Mouse (Mus musculus): ENCODE measurements around the gene E130308A19Rik. TPM values are rescaled to one million over a fixed set of nuclear protein-coding genes. Genes with fewer than 3 reads are reported as not detected.

Gene E130308A19Rik
- polyA plus RNA-seq, 1 experiment from 2014 or later, result 49.0 TPM

- Histone ChIP-seq H3K27ac (ENCODE audit: low read depth, low read length) (no peak overlapping the region; the same call in 1 of the 2 replicates), H3K9ac (ENCODE audit: low read length) (no peak overlapping the region), H3K27me3 (ENCODE audit: control insufficient read depth, insufficient read depth, low read length) (no peaks in the 10 kb centered on the region), H3K4me1 (ENCODE audit: control insufficient read depth, insufficient read depth, low read length) (peaks cover 15% of the 10 kb centered on the region), H3K36me3 (ENCODE audit: control insufficient read depth, insufficient read depth, low read length) (peaks cover 16% of the 10 kb centered on the region; the same call in 1 of the 2 replicates), H3K4me3 (ENCODE audit: low read depth, low read length) (no peak overlapping the region), H3K4me2 (no peak overlapping the region), H3K9me3 (ENCODE audit: control insufficient read depth, low read length) (no peaks in the 10 kb centered on the region)
- DNase-seq (ENCODE audit: low spot score, missing footprints) (no peak), ATAC-seq (ENCODE audit: low FRiP score) (peak; percentile 67)
- WGBS, result 26% methylated on average over 17 of the region's 17 CpGs
These were observed 146.3 kb downstream of the E130308A19Rik start for GRCm38 (mm10) chr4:59772171-59772879.

GRCm38 (mm10) chr4:59777828-59778227 lies 151.8 kb downstream of the E130308A19Rik start:
- Histone ChIP-seq H3K27ac (ENCODE audit: low read depth, low read length) (no peak overlapping the region), H3K36me3 (ENCODE audit: control insufficient read depth, insufficient read depth, low read length) (0 out of 2 replicates have a peak, but pooled peaks cover 5% of the 10 kb centered on the region), H3K4me1 (ENCODE audit: control insufficient read depth, insufficient read depth, low read length) (peaks cover 13% of the 10 kb centered on the region), H3K4me2 (no peak overlapping the region), H3K4me3 (ENCODE audit: low read depth, low read length) (no peak overlapping the region), H3K27me3 (ENCODE audit: control insufficient read depth, insufficient read depth, low read length) (no peaks in the 10 kb centered on the region), H3K9me3 (ENCODE audit: control insufficient read depth, low read length) (no peaks in the 10 kb centered on the region), H3K9ac (ENCODE audit: low read length) (no peak overlapping the region)
- 75% methylated on average over 3 of the region's 3 CpGs for WGBS
- DNase-seq (ENCODE audit: low spot score, missing footprints) (no peak), ATAC-seq (ENCODE audit: low FRiP score) (no peak)

- 35% methylated on average over 1 of the region's 1 CpGs for WGBS
- no peaks in the 10 kb centered on the region for H3K27me3 ChIP-seq (ENCODE audit: control insufficient read depth, insufficient read depth, low read length)
- peaks cover 3% of the 10 kb centered on the region; the same call in 1 of the 2 replicates for H3K4me1 ChIP-seq (ENCODE audit: control insufficient read depth, insufficient read depth, low read length)
- ATAC-seq (ENCODE audit: low FRiP score) (no peak), DNase-seq (ENCODE audit: low spot score, missing footprints) (no peak)
- no peak overlapping the region for H3K4me2 ChIP-seq
- no peak overlapping the region for H3K9ac ChIP-seq (ENCODE audit: low read length)
- no peak overlapping the region for H3K27ac ChIP-seq (ENCODE audit: low read depth, low read length)
- H3K4me3 ChIP-seq (ENCODE audit: low read depth, low read length), result no peak overlapping the region
- no peaks in the 10 kb centered on the region for H3K36me3 ChIP-seq (ENCODE audit: control insufficient read depth, insufficient read depth, low read length)
- no peaks in the 10 kb centered on the region for H3K9me3 ChIP-seq (ENCODE audit: control insufficient read depth, low read length)
These were observed 154.6 kb downstream of the E130308A19Rik start for GRCm38 (mm10) chr4:59780568-59780967.

GRCm38 (mm10) chr4:59782853-59783684 lies 157.1 kb downstream of the E130308A19Rik start:
- Histone ChIP-seq H3K9me3 (ENCODE audit: control insufficient read depth, low read length) (no peaks in the 10 kb centered on the region), H3K4me2 (peak overlapping the region; percentile 87), H3K9ac (ENCODE audit: low read length) (peak overlapping the region; percentile 94), H3K27me3 (ENCODE audit: control insufficient read depth, insufficient read depth, low read length) (no peaks in the 10 kb centered on the region), H3K4me3 (ENCODE audit: low read depth, low read length) (peak overlapping the region; percentile 99), H3K36me3 (ENCODE audit: control insufficient read depth, insufficient read depth, low read length) (no peaks in the 10 kb centered on the region), H3K27ac (ENCODE audit: low read depth, low read length) (peak overlapping the region; percentile 54), H3K4me1 (ENCODE audit: control insufficient read depth, insufficient read depth, low read length) (peaks cover 3% of the 10 kb centered on the region; the same call in 1 of the 2 replicates)
- under 1% methylated on average over 46 of the region's 47 CpGs for WGBS
- DNase-seq (ENCODE audit: low spot score, missing footprints), result peak; percentile 92
- peak; percentile 66 for ATAC-seq (ENCODE audit: low FRiP score)

- peak overlapping the region; percentile 94 for H3K9ac ChIP-seq (ENCODE audit: low read length)
- peak overlapping the region; percentile 54 for H3K27ac ChIP-seq (ENCODE audit: low read depth, low read length)
- H3K27me3 ChIP-seq (ENCODE audit: control insufficient read depth, insufficient read depth, low read length), result no peaks in the 10 kb centered on the region
- peak; percentile 96 for ATAC-seq (ENCODE audit: low FRiP score)
- H3K4me2 ChIP-seq, result peak overlapping the region; percentile 87
- no peaks in the 10 kb centered on the region for H3K9me3 ChIP-seq (ENCODE audit: control insufficient read depth, low read length)
- H3K4me1 ChIP-seq (ENCODE audit: control insufficient read depth, insufficient read depth, low read length), result peaks cover 3% of the 10 kb centered on the region; the same call in 1 of the 2 replicates
- peak; percentile 99 for DNase-seq (ENCODE audit: low spot score, missing footprints)
- H3K4me3 ChIP-seq (ENCODE audit: low read depth, low read length), result peak overlapping the region; percentile 99
- H3K36me3 ChIP-seq (ENCODE audit: control insufficient read depth, insufficient read depth, low read length), result no peaks in the 10 kb centered on the region
- WGBS, result under 1% methylated on average over 35 of the region's 36 CpGs
These were observed 157.8 kb downstream of the E130308A19Rik start for GRCm38 (mm10) chr4:59783685-59784279.

GRCm38 (mm10) chr4:59785412-59785811 lies 159.4 kb downstream of the E130308A19Rik start:
- no peak for ATAC-seq (ENCODE audit: low FRiP score)
- DNase-seq (ENCODE audit: low spot score, missing footprints), result no peak
- H3K4me3 ChIP-seq (ENCODE audit: low read depth, low read length), result no peak overlapping the region
- no peak overlapping the region for H3K4me2 ChIP-seq
- peaks cover 3% of the 10 kb centered on the region; the same call in 1 of the 2 replicates for H3K4me1 ChIP-seq (ENCODE audit: control insufficient read depth, insufficient read depth, low read length)
- H3K36me3 ChIP-seq (ENCODE audit: control insufficient read depth, insufficient read depth, low read length), result no peaks in the 10 kb centered on the region
- H3K27ac ChIP-seq (ENCODE audit: low read depth, low read length), result no peak overlapping the region
- 29% methylated on average over 2 of the region's 2 CpGs for WGBS
- H3K9ac ChIP-seq (ENCODE audit: low read length), result no peak overlapping the region
- no peaks in the 10 kb centered on the region for H3K9me3 ChIP-seq (ENCODE audit: control insufficient read depth, low read length)
- no peaks in the 10 kb centered on the region for H3K27me3 ChIP-seq (ENCODE audit: control insufficient read depth, insufficient read depth, low read length)

- Histone ChIP-seq H3K27ac (ENCODE audit: low read depth, low read length) (no peak overlapping the region), H3K4me3 (ENCODE audit: low read depth, low read length) (no peak overlapping the region), H3K36me3 (ENCODE audit: control insufficient read depth, insufficient read depth, low read length) (no peaks in the 10 kb centered on the region), H3K4me1 (ENCODE audit: control insufficient read depth, insufficient read depth, low read length) (peaks cover 3% of the 10 kb centered on the region; the same call in 1 of the 2 replicates), H3K9me3 (ENCODE audit: control insufficient read depth, low read length) (no peaks in the 10 kb centered on the region), H3K27me3 (ENCODE audit: control insufficient read depth, insufficient read depth, low read length) (no peaks in the 10 kb centered on the region), H3K9ac (ENCODE audit: low read length) (no peak overlapping the region), H3K4me2 (no peak overlapping the region)
- DNase-seq (ENCODE audit: low spot score, missing footprints), result peak; percentile 99
- ATAC-seq (ENCODE audit: low FRiP score), result no peak
- WGBS, result 2% methylated on average over 7 of the region's 7 CpGs
These were observed 160.7 kb downstream of the E130308A19Rik start for GRCm38 (mm10) chr4:59786661-59787060.

GRCm38 (mm10) chr4:59787126-59787525 lies 161.1 kb downstream of the E130308A19Rik start:
- H3K4me2 ChIP-seq, result no peak overlapping the region
- H3K27ac ChIP-seq (ENCODE audit: low read depth, low read length), result no peak overlapping the region
- WGBS, result 71% methylated on average over 6 of the region's 6 CpGs
- ATAC-seq (ENCODE audit: low FRiP score), result no peak
- no peaks in the 10 kb centered on the region for H3K9me3 ChIP-seq (ENCODE audit: control insufficient read depth, low read length)
- DNase-seq (ENCODE audit: low spot score, missing footprints), result no peak
- H3K27me3 ChIP-seq (ENCODE audit: control insufficient read depth, insufficient read depth, low read length), result no peaks in the 10 kb centered on the region
- H3K36me3 ChIP-seq (ENCODE audit: control insufficient read depth, insufficient read depth, low read length), result no peaks in the 10 kb centered on the region
- H3K4me1 ChIP-seq (ENCODE audit: control insufficient read depth, insufficient read depth, low read length), result peaks cover 1% of the 10 kb centered on the region; the same call in 1 of the 2 replicates
- no peak overlapping the region for H3K9ac ChIP-seq (ENCODE audit: low read length)
- no peak overlapping the region for H3K4me3 ChIP-seq (ENCODE audit: low read depth, low read length)

All from midbrain, embryonic 11.5 days (tissue).